Mouse (Mus musculus): ENCODE results near the gene Khdrbs1.

DNA sequence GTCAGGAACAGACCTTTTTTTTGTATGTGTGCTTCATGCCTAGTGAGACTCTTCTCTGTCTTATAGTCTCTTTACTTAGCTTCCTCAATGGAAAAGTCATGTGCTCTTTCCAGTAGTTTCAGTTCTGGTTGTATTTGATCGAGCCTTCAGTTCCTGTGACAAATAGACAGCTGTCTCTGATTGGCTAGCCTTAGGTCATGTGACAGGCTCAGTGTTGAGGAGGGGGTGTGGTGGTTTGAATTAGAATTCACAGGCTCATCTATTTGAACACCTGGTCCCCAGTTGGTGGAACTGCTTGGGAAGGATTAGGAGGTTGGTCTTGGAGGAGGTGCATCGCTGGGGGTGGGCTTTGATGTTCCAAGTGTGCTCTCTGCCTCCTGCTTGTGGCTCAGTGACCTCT is 47.5 kb upstream of the Khdrbs1 start:
- no peak for TF ChIP-seq POLR2A (IDR thresholded peaks at IDR 0.05; ENCODE audit: borderline replicate concordance, extremely low read depth, insufficient read depth, insufficient read length, poor library complexity, severe bottlenecking)
- TF ChIP-seq CTCF (IDR thresholded peaks at IDR 0.05; ENCODE audit: borderline replicate concordance, extremely low read depth, insufficient read depth, insufficient read length), result no peak

Data from brain, embryonic 14.5 days (tissue).